Mouse (Mus musculus) liver, adult 2 months (tissue): ENCODE measurements at regions not wholly inside any gene's neighbourhood (a gene's known extent, or its start where the extent isn't known, plus 50 kb on each side); places are given as distances from the start of the nearest gene placed in this dataset.

Source experiments
- CTCF ChIP-seq: fragments of 200-500 bp; IDR thresholded peaks from 2 replicates; pipeline ENCODE4 v1.5.1; 2011; ENCODE audit warnings: low read depth, low read length, control low read depth
- POLR2A ChIP-seq: fragments of 200-500 bp; IDR thresholded peaks from 2 replicates; pipeline ENCODE4 v1.6.1; 2011; ENCODE audit warnings: low read length, control low read depth; ENCODE audit not compliant: insufficient read depth; ENCODE audit errors: extremely low read depth

- TF ChIP-seq POLR2A, result no peak
- TF ChIP-seq CTCF, result no peak
Observed at GRCm38 (mm10) chr16:15493236-15493635, 176.0 kb downstream of the Gm21897 start.
